Mouse (Mus musculus) midbrain, embryonic 12.5 days (tissue): ENCODE measurements at regions not wholly inside any gene's neighbourhood (a gene's known extent, or its start where the extent isn't known, plus 50 kb on each side); places are given as distances from the start of the nearest gene placed in this dataset.

Experiments
- ATAC-seq: fragments of 200-750 bp; cut with Nextera tagmentation; 2 replicates; pipeline ENCODE4 v1.8.0; 2017; ENCODE audit warnings: low read depth, moderate TSS enrichment, moderate library complexity; ENCODE audit not compliant: low FRiP score
- H3K27ac ChIP-seq: fragments of 300-500 bp; sonication (generic); replicated peaks from 2 replicates; pipeline ENCODE4 v1.5.1; 2016; ENCODE audit warnings: mild to moderate bottlenecking
- H3K27me3 ChIP-seq: fragments of 300-500 bp; sonication (generic); 2 replicates; pipeline ENCODE4 v1.6.1; 2016; ENCODE audit warnings: mild to moderate bottlenecking
- H3K36me3 ChIP-seq: fragments of 300-500 bp; sonication (generic); 2 replicates; pipeline ENCODE4 v1.6.1; 2016
- H3K4me1 ChIP-seq: fragments of 300-500 bp; sonication (generic); 2 replicates; pipeline ENCODE4 v1.6.1; 2016
- H3K4me2 ChIP-seq: fragments of 300-500 bp; sonication (generic); replicated peaks from 2 replicates; pipeline ENCODE4 v1.6.1; 2016; ENCODE audit warnings: mild to moderate bottlenecking, moderate library complexity
- H3K4me3 ChIP-seq: fragments of 300-500 bp; sonication (generic); 2 replicates; pipeline ENCODE4 v1.5.1; 2016; ENCODE audit warnings: mild to moderate bottlenecking
- H3K9ac ChIP-seq: fragments of 300-500 bp; sonication (generic); replicated peaks from 2 replicates; pipeline ENCODE4 v1.6.1; 2016; ENCODE audit warnings: mild to moderate bottlenecking, moderate library complexity
- H3K9me3 ChIP-seq: fragments of 300-500 bp; sonication (generic); 2 replicates; pipeline ENCODE4 v1.6.1; 2016; ENCODE audit warnings: mild to moderate bottlenecking
- WGBS: fragments of 180-500 bp; shearing (Covaris S2); methylation state at CpG from one replicate; pipeline ENCODE4 v1.1.7; 2016; 5-methylcytosine and 5-hydroxymethylcytosine counted together

GRCm38 (mm10) chr10:105125736-105126135, 448.5 kb downstream of the Tmtc2 start:
- no peaks in the 10 kb centered on the region for H3K27me3 ChIP-seq
- no peak overlapping the region for H3K4me3 ChIP-seq
- no peak overlapping the region for H3K27ac ChIP-seq
- no peaks in the 10 kb centered on the region for H3K36me3 ChIP-seq
- no peak for ATAC-seq
- H3K9ac ChIP-seq, result no peak overlapping the region
- no peaks in the 10 kb centered on the region for H3K9me3 ChIP-seq
- WGBS, result 51% methylated on average over 3 of the region's 3 CpGs
- no peaks in the 10 kb centered on the region for H3K4me1 ChIP-seq
- H3K4me2 ChIP-seq, result no peak overlapping the region

- H3K27ac ChIP-seq, result no peak overlapping the region
- no peak for ATAC-seq
- 90% methylated on average over 10 of the region's 10 CpGs for WGBS
- no peak overlapping the region for H3K9ac ChIP-seq
- H3K9me3 ChIP-seq, result no peaks in the 10 kb centered on the region
- no peaks in the 10 kb centered on the region for H3K27me3 ChIP-seq
- no peak overlapping the region for H3K4me3 ChIP-seq
- no peaks in the 10 kb centered on the region for H3K4me1 ChIP-seq
- H3K4me2 ChIP-seq, result no peak overlapping the region
- no peaks in the 10 kb centered on the region for H3K36me3 ChIP-seq
Measured at GRCm38 (mm10) chr10:105120229-105120628, 454.0 kb downstream of the Tmtc2 start.

GRCm38 (mm10) chr10:105116138-105116537, 458.1 kb downstream of the Tmtc2 start:
- no peak overlapping the region for H3K4me3 ChIP-seq
- H3K9ac ChIP-seq, result no peak overlapping the region
- WGBS, result 84% methylated on average over 1 of the region's 1 CpGs
- no peak overlapping the region for H3K4me2 ChIP-seq
- no peaks in the 10 kb centered on the region for H3K36me3 ChIP-seq
- H3K4me1 ChIP-seq, result no peaks in the 10 kb centered on the region
- no peaks in the 10 kb centered on the region for H3K9me3 ChIP-seq
- no peaks in the 10 kb centered on the region for H3K27me3 ChIP-seq
- no peak for ATAC-seq
- H3K27ac ChIP-seq, result no peak overlapping the region

- Histone ChIP-seq H3K27ac (no peak overlapping the region), H3K4me1 (no peaks in the 10 kb centered on the region), H3K4me3 (no peak overlapping the region), H3K36me3 (no peaks in the 10 kb centered on the region), H3K27me3 (no peaks in the 10 kb centered on the region), H3K9ac (no peak overlapping the region), H3K4me2 (no peak overlapping the region), H3K9me3 (no peaks in the 10 kb centered on the region)
- ATAC-seq, result no peak
- whole genome bisulfite sequencing, result 80% methylated on average over 5 of the region's 5 CpGs
Measured at GRCm38 (mm10) chr10:105114927-105115326, 459.3 kb downstream of the Tmtc2 start.

GRCm38 (mm10) chr10:105110247-105110646, 464.0 kb downstream of the Tmtc2 start:
- H3K27me3 ChIP-seq, result no peaks in the 10 kb centered on the region
- peak; percentile 50; the same call in 1 of the 2 replicates for ATAC-seq
- WGBS, result under 1% methylated on average over 5 of the region's 5 CpGs

GRCm38 (mm10) chr10:105097045-105097331, 477.3 kb downstream of the Tmtc2 start:
- H3K27ac ChIP-seq, result no peak overlapping the region
- no peaks in the 10 kb centered on the region for H3K27me3 ChIP-seq
- no peaks in the 10 kb centered on the region for H3K9me3 ChIP-seq
- no peak overlapping the region for H3K4me2 ChIP-seq
- H3K36me3 ChIP-seq, result no peaks in the 10 kb centered on the region
- no peak overlapping the region for H3K9ac ChIP-seq
- H3K4me3 ChIP-seq, result no peak overlapping the region
- WGBS, result 74% methylated on average over 2 of the region's 2 CpGs
- ATAC-seq, result no peak
- 0 out of 2 replicates have a peak, but pooled peaks cover 10% of the 10 kb centered on the region for H3K4me1 ChIP-seq

More at GRCm38 (mm10) chr10:105110247-105110646, 464.0 kb downstream of the Tmtc2 start:
- Histone ChIP-seq H3K36me3 (no peaks in the 10 kb centered on the region), H3K9ac (no peak overlapping the region; the same call in 1 of the 2 replicates), H3K9me3 (no peaks in the 10 kb centered on the region), H3K4me2 (peak overlapping the region; percentile 8; the same call in 1 of the 2 replicates), H3K4me3 (no peak overlapping the region), H3K27ac (no peak overlapping the region), H3K4me1 (no peaks in the 10 kb centered on the region)

- no peak overlapping the region for H3K27ac ChIP-seq
- no peak overlapping the region for H3K4me2 ChIP-seq
- H3K4me3 ChIP-seq, result no peak overlapping the region
- no peak for ATAC-seq
- no peaks in the 10 kb centered on the region for H3K9me3 ChIP-seq
- 69% methylated on average over 16 of the region's 16 CpGs for WGBS
- H3K4me1 ChIP-seq, result 0 out of 2 replicates have a peak, but pooled peaks cover 10% of the 10 kb centered on the region
- H3K27me3 ChIP-seq, result no peaks in the 10 kb centered on the region
- no peak overlapping the region for H3K9ac ChIP-seq
- no peaks in the 10 kb centered on the region for H3K36me3 ChIP-seq
Measured at GRCm38 (mm10) chr10:105096323-105097044, 477.8 kb downstream of the Tmtc2 start.

GRCm38 (mm10) chr10:105095800-105096199, 478.5 kb downstream of the Tmtc2 start:
- Histone ChIP-seq H3K9me3 (no peaks in the 10 kb centered on the region), H3K4me2 (no peak overlapping the region), H3K27me3 (no peaks in the 10 kb centered on the region), H3K4me1 (0 out of 2 replicates have a peak, but pooled peaks cover 10% of the 10 kb centered on the region), H3K9ac (no peak overlapping the region), H3K36me3 (no peaks in the 10 kb centered on the region), H3K4me3 (no peak overlapping the region), H3K27ac (no peak overlapping the region)
- no peak for ATAC-seq
- 79% methylated on average over 4 of the region's 4 CpGs for WGBS

GRCm38 (mm10) chr10:105076892-105077291, 497.4 kb downstream of the Tmtc2 start:
- H3K4me2 ChIP-seq, result no peak overlapping the region
- no peaks in the 10 kb centered on the region for H3K36me3 ChIP-seq
- ATAC-seq, result no peak
- no peaks in the 10 kb centered on the region for H3K27me3 ChIP-seq
- no peaks in the 10 kb centered on the region for H3K4me1 ChIP-seq
- 76% methylated on average over 2 of the region's 2 CpGs for whole genome bisulfite sequencing
- no peak overlapping the region for H3K4me3 ChIP-seq
- H3K9ac ChIP-seq, result no peak overlapping the region
- no peak overlapping the region for H3K27ac ChIP-seq
- no peaks in the 10 kb centered on the region for H3K9me3 ChIP-seq

- no peak overlapping the region for H3K9ac ChIP-seq
- H3K27ac ChIP-seq, result no peak overlapping the region
- H3K4me2 ChIP-seq, result no peak overlapping the region
- ATAC-seq, result no peak
- H3K36me3 ChIP-seq, result no peaks in the 10 kb centered on the region
- H3K27me3 ChIP-seq, result no peaks in the 10 kb centered on the region
- no peaks in the 10 kb centered on the region for H3K4me1 ChIP-seq
- no peak overlapping the region for H3K4me3 ChIP-seq
- 69% methylated on average over 1 of the region's 1 CpGs for WGBS
- no peaks in the 10 kb centered on the region for H3K9me3 ChIP-seq
Measured at GRCm38 (mm10) chr10:105034711-105035386, 539.4 kb downstream of the Tmtc2 start.

- WGBS, result 53% methylated on average over 14 of the region's 14 CpGs
Measured at GRCm38 (mm10) chr10:105020471-105021120, 553.7 kb downstream of the Tmtc2 start.

GRCm38 (mm10) chr10:105019774-105020470, 554.3 kb downstream of the Tmtc2 start:
- 49% methylated on average over 11 of the region's 11 CpGs for WGBS
- Histone ChIP-seq H3K36me3 (no peaks in the 10 kb centered on the region), H3K4me3 (no peak overlapping the region), H3K9me3 (no peaks in the 10 kb centered on the region), H3K9ac (no peak overlapping the region), H3K27me3 (no peaks in the 10 kb centered on the region), H3K4me1 (no peaks in the 10 kb centered on the region), H3K27ac (no peak overlapping the region), H3K4me2 (no peak overlapping the region)
- ATAC-seq, result no peak

More at GRCm38 (mm10) chr10:105020471-105021120, 553.7 kb downstream of the Tmtc2 start:
- Histone ChIP-seq H3K9me3 (no peaks in the 10 kb centered on the region), H3K36me3 (no peaks in the 10 kb centered on the region), H3K27me3 (no peaks in the 10 kb centered on the region), H3K9ac (no peak overlapping the region), H3K4me2 (peak overlapping the region; percentile 22; the same call in 1 of the 2 replicates), H3K27ac (no peak overlapping the region), H3K4me1 (no peaks in the 10 kb centered on the region), H3K4me3 (no peak overlapping the region)
- peak; percentile 47 for ATAC-seq
